Mouse (Mus musculus) G1E (cell line): ENCODE results near the gene March6.

Experiments
- CTCF ChIP-seq: IDR thresholded peaks from 2 replicates; pipeline ENCODE4 v1.5.1; 2012; ENCODE audit warnings: low read depth, low read length, inconsistent platforms, mixed read lengths
- TAL1 ChIP-seq: conservative IDR thresholded peaks from 2 replicates; pipeline ENCODE4 v1.6.1; 2012; ENCODE audit warnings: low read depth, low read length, inconsistent platforms, mixed read lengths

DNA sequence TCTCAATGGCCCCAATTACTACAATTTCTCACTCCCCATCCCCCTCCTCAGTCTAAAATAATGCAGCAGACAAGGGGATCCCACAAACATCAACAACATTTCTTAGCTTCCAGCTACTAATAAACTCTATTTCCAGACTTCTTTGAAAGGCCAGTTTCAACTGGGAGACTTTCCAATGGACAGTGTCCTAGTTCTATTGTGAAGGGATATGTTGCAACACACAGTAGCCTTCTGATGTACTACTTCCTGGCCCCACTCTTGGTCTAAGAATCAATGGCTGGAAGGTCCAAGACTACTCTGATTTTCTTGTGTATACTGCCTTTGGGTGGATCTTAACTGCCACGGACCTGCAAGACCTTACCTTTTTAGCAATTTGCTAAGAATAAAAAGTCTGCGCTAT is 65.0 kb downstream of the March6 start:
- TF ChIP-seq CTCF, result no peak
- TF ChIP-seq TAL1, result no peak
